ENCODE assay signal across 26 mouse cellular contexts in genomic region chr14:118393676-118394075, GRCm38 (mm10).
A peak's percentile ranks its signal among the peaks of the same experiment; 100 is the strongest.
DNase-seq lines count a peak whose midpoint lies in the region; ATAC-seq and TF ChIP-seq lines count a peak whose summit lies in the region.
"Had no signal": no experiment of that assay in that cellular context is flagged by ENCODE, and none has a peak within 500 bp of the region (broad histone marks: within the 10 kb centered on the region; RNA-seq: fewer than 3 reads in every experiment).

No protein-coding gene starts in this region.

- 0 out of 2 replicates have a peak, but pooled peaks have one; percentile 38 for ATAC-seq in hindbrain, embryonic 12.5 days (ENCODE audit: low FRiP score)
- ATAC-seq in hindbrain, postnatal 0 days: no peak
- no peak for ATAC-seq in midbrain, embryonic 12.5 days (ENCODE audit: low FRiP score, low read depth)
- no peak; the same call in none of the 2 replicates for ATAC-seq in midbrain, embryonic 13.5 days
- peak; percentile 60; the same call in 1 of the 2 replicates for ATAC-seq in stomach, postnatal 0 days (ENCODE audit: low FRiP score, low TSS enrichment)
- ATAC-seq: CD4-positive, CD25-positive, alpha-beta regulatory T cell, adult 4 months; forebrain, embryonic 13.5 days; forebrain, embryonic 16.5 days; intestine, embryonic 15.5 days had no signal

- H3K27me3 ChIP-seq in hindbrain, embryonic 12.5 days: no peaks in the 10 kb centered on the region
- no peaks in the 10 kb centered on the region for H3K27me3 ChIP-seq in hindbrain, postnatal 0 days (ENCODE audit: insufficient read depth, low read length)
- H3K27me3 ChIP-seq in midbrain, embryonic 12.5 days: peaks cover 12% of the 10 kb centered on the region; the same call in 1 of the 2 replicates
- H3K27me3 ChIP-seq in midbrain, embryonic 13.5 days: no peaks in the 10 kb centered on the region
- no peaks in the 10 kb centered on the region for H3K27me3 ChIP-seq in stomach, postnatal 0 days (ENCODE audit: control insufficient read depth, insufficient read depth, low read length)
- H3K27me3 ChIP-seq: intestine, embryonic 15.5 days had no signal

- WGBS in hindbrain, embryonic 12.5 days: 57% methylated on average over 6 of the region's 6 CpGs
- WGBS in hindbrain, postnatal 0 days: 46% methylated on average over 6 of the region's 6 CpGs
- 68% methylated on average over 6 of the region's 6 CpGs for WGBS in midbrain, embryonic 12.5 days
- WGBS in midbrain, embryonic 13.5 days: 57% methylated on average over 6 of the region's 6 CpGs
- WGBS in stomach, postnatal 0 days: 52% methylated on average over 6 of the region's 6 CpGs

- H3K9ac ChIP-seq in hindbrain, embryonic 12.5 days: no peak overlapping the region
- no peak overlapping the region for H3K9ac ChIP-seq in hindbrain, postnatal 0 days (replicated peaks; ENCODE audit: low read length)
- no peak overlapping the region for H3K9ac ChIP-seq in midbrain, embryonic 12.5 days (replicated peaks)
- no peak overlapping the region for H3K9ac ChIP-seq in midbrain, embryonic 13.5 days (replicated peaks)
- H3K9ac ChIP-seq in stomach, postnatal 0 days (ENCODE audit: low read length): no peak overlapping the region
- H3K9ac ChIP-seq: forebrain, embryonic 13.5 days; hindbrain, embryonic 14.5 days; intestine, embryonic 15.5 days had no signal

- no peak for TF ChIP-seq EP300 in stomach, postnatal 0 days (optimal IDR thresholded peaks at IDR 0.05)

- no peaks in the 10 kb centered on the region for H3K36me3 ChIP-seq in hindbrain, embryonic 12.5 days
- H3K36me3 ChIP-seq in hindbrain, postnatal 0 days (ENCODE audit: insufficient read depth, low read length): no peaks in the 10 kb centered on the region
- no peaks in the 10 kb centered on the region for H3K36me3 ChIP-seq in midbrain, embryonic 12.5 days
- H3K36me3 ChIP-seq in midbrain, embryonic 13.5 days: no peaks in the 10 kb centered on the region
- no peaks in the 10 kb centered on the region for H3K36me3 ChIP-seq in stomach, postnatal 0 days (ENCODE audit: control insufficient read depth, insufficient read depth, low read length)
- H3K36me3 ChIP-seq: forebrain, embryonic 10.5 days; G1E; intestine, embryonic 15.5 days had no signal

- DNase-seq in hindbrain, postnatal 0 days (ENCODE audit: low spot score): no peak
- DNase-seq in Muller cell, postnatal 12 days (ENCODE audit: inconsistent ontology term): peak; percentile 41
- DNase-seq in stomach, postnatal 0 days (ENCODE audit: low spot score): no peak
- no peak for DNase-seq in cerebellum, adult 9-11 months
- no peak for DNase-seq in thymus, postnatal 25 days
- DNase-seq: adrenal gland, adult 2 months; adrenal gland, postnatal 14 days; B cell, adult 2 months; cerebellum, adult 11-12 months; cerebellum, adult 8-10 months; cerebellum, postnatal 14 days; gastrocnemius, postnatal 10 days; gastrocnemius, postnatal 36 days; heart, adult 2 months; kidney, adult 11 months had no signal

- H3K27ac ChIP-seq in hindbrain, embryonic 12.5 days: no peak overlapping the region
- no peak overlapping the region for H3K27ac ChIP-seq in hindbrain, postnatal 0 days
- 0 out of 2 replicates have a peak overlapping the region, but pooled peaks have one; percentile 20 for H3K27ac ChIP-seq in midbrain, embryonic 12.5 days (replicated peaks)
- H3K27ac ChIP-seq in midbrain, embryonic 13.5 days: no peak overlapping the region
- 0 out of 2 replicates have a peak overlapping the region, but pooled peaks have one; percentile 18 for H3K27ac ChIP-seq in stomach, postnatal 0 days (replicated peaks)
- H3K27ac ChIP-seq: forebrain, embryonic 10.5 days; forebrain, embryonic 13.5 days; heart, adult 2 months; hindbrain, embryonic 14.5 days; intestine, embryonic 15.5 days had no signal

- no peaks in the 10 kb centered on the region for H3K9me3 ChIP-seq in hindbrain, embryonic 12.5 days (replicated peaks)
- no peaks in the 10 kb centered on the region for H3K9me3 ChIP-seq in hindbrain, postnatal 0 days (ENCODE audit: low read length)
- no peaks in the 10 kb centered on the region for H3K9me3 ChIP-seq in midbrain, embryonic 12.5 days
- H3K9me3 ChIP-seq in midbrain, embryonic 13.5 days: no peaks in the 10 kb centered on the region
- H3K9me3 ChIP-seq in stomach, postnatal 0 days (ENCODE audit: control insufficient read depth, low read length): no peaks in the 10 kb centered on the region
- H3K9me3 ChIP-seq: forebrain, embryonic 10.5 days; forebrain, embryonic 13.5 days; G1E; intestine, embryonic 15.5 days had no signal

- TF ChIP-seq CTCF in hindbrain, postnatal 0 days (IDR thresholded peaks at IDR 0.05; ENCODE audit: low read depth): no peak
- no peak for TF ChIP-seq CTCF in stomach, postnatal 0 days (IDR thresholded peaks at IDR 0.05; ENCODE audit: low read depth)

- no peak overlapping the region for H3K4me2 ChIP-seq in hindbrain, embryonic 12.5 days (replicated peaks)
- H3K4me2 ChIP-seq in hindbrain, postnatal 0 days (ENCODE audit: low read depth, low read length): no peak overlapping the region
- no peak overlapping the region for H3K4me2 ChIP-seq in midbrain, embryonic 12.5 days (replicated peaks)
- no peak overlapping the region for H3K4me2 ChIP-seq in midbrain, embryonic 13.5 days (replicated peaks)
- H3K4me2 ChIP-seq in stomach, postnatal 0 days (replicated peaks; ENCODE audit: low read depth): no peak overlapping the region
- H3K4me2 ChIP-seq: forebrain, embryonic 13.5 days; heart, embryonic 11.5 days; hindbrain, embryonic 14.5 days; intestine, embryonic 15.5 days had no signal

- no peak overlapping the region for H3K4me3 ChIP-seq in hindbrain, embryonic 12.5 days
- no peak overlapping the region for H3K4me3 ChIP-seq in hindbrain, postnatal 0 days (ENCODE audit: low read length)
- no peak overlapping the region for H3K4me3 ChIP-seq in midbrain, embryonic 12.5 days
- no peak overlapping the region for H3K4me3 ChIP-seq in midbrain, embryonic 13.5 days (replicated peaks)
- H3K4me3 ChIP-seq in stomach, postnatal 0 days (ENCODE audit: low read depth, low read length): no peak overlapping the region
- H3K4me3 ChIP-seq: forebrain, embryonic 10.5 days; forebrain, embryonic 13.5 days; heart, adult 2 months; intestine, embryonic 15.5 days had no signal

- H3K4me1 ChIP-seq in hindbrain, embryonic 12.5 days: peaks cover 12% of the 10 kb centered on the region; the same call in 1 of the 2 replicates
- no peaks in the 10 kb centered on the region for H3K4me1 ChIP-seq in hindbrain, postnatal 0 days (ENCODE audit: insufficient read depth, low read length)
- H3K4me1 ChIP-seq in midbrain, embryonic 12.5 days: peaks cover 20% of the 10 kb centered on the region; the same call in 1 of the 2 replicates
- peaks cover 9% of the 10 kb centered on the region for H3K4me1 ChIP-seq in midbrain, embryonic 13.5 days (replicated peaks)
- H3K4me1 ChIP-seq in stomach, postnatal 0 days (replicated peaks; ENCODE audit: control insufficient read depth, insufficient read depth): no peaks in the 10 kb centered on the region
- H3K4me1 ChIP-seq: forebrain, embryonic 13.5 days; intestine, embryonic 15.5 days had no signal

Comparison
In these comparisons a context has a peak if more than half of its experiments do, and no peak if none do; other contexts are left out.
1. ATAC-seq: peak in hindbrain, embryonic 12.5 days (single experiment) and stomach, postnatal 0 days (single experiment); none in hindbrain, postnatal 0 days (single experiment), midbrain, embryonic 12.5 days (single experiment) and midbrain, embryonic 13.5 days (single experiment).
2. H3K27ac ChIP-seq: peak in midbrain, embryonic 12.5 days (single experiment) and stomach, postnatal 0 days (single experiment); none in hindbrain, embryonic 12.5 days (single experiment), hindbrain, postnatal 0 days (single experiment) and midbrain, embryonic 13.5 days (single experiment).